Mouse (Mus musculus): Measurements from ENCODE around the gene Spag6l. TPM values are rescaled to one million over a fixed set of nuclear protein-coding genes. Genes with fewer than 3 reads are reported as not detected.

Gene Spag6l
- polyA plus RNA-seq, 1 experiment from 2014 or later = 0.25 TPM

- H3K9ac ChIP-seq = no peak overlapping the region
- H3K27ac ChIP-seq = no peak overlapping the region
- no peaks in the 10 kb centered on the region for H3K36me3 ChIP-seq
- ATAC-seq (replicated peaks; ENCODE audit: insufficient number of reproducible peaks, insufficient read depth, low FRiP score, low read depth) = no peak
- no peaks in the 10 kb centered on the region for H3K9me3 ChIP-seq (replicated peaks)
- H3K4me1 ChIP-seq (replicated peaks) = no peaks in the 10 kb centered on the region
- WGBS = 93% methylated on average over 1 of the region's 1 CpGs
- no peak overlapping the region for H3K4me3 ChIP-seq
- no peaks in the 10 kb centered on the region for H3K27me3 ChIP-seq
- H3K4me2 ChIP-seq = no peak overlapping the region
Observed at GRCm38 (mm10) chr16:16855541-16855940, 26.3 kb upstream of the Spag6l start.

GRCm38 (mm10) chr16:16854836-16855235 lies 25.6 kb upstream of the Spag6l start:
- Histone ChIP-seq H3K9ac (no peak overlapping the region), H3K4me3 (no peak overlapping the region), H3K36me3 (no peaks in the 10 kb centered on the region), H3K4me2 (no peak overlapping the region), H3K27ac (no peak overlapping the region), H3K27me3 (no peaks in the 10 kb centered on the region), H3K4me1 (replicated peaks) (no peaks in the 10 kb centered on the region), H3K9me3 (replicated peaks) (no peaks in the 10 kb centered on the region)
- 26% methylated on average over 6 of the region's 6 CpGs for WGBS
- ATAC-seq (replicated peaks; ENCODE audit: insufficient number of reproducible peaks, insufficient read depth, low FRiP score, low read depth) = no peak

GRCm38 (mm10) chr16:16852411-16852810 lies 23.2 kb upstream of the Spag6l start:
- 79% methylated on average over 3 of the region's 3 CpGs for WGBS

GRCm38 (mm10) chr16:16849196-16849595 lies 19.9 kb upstream of the Spag6l start:
- Histone ChIP-seq H3K4me3 (no peak overlapping the region), H3K27me3 (no peaks in the 10 kb centered on the region), H3K36me3 (no peaks in the 10 kb centered on the region), H3K27ac (no peak overlapping the region), H3K4me2 (no peak overlapping the region), H3K9me3 (replicated peaks) (no peaks in the 10 kb centered on the region), H3K4me1 (replicated peaks) (no peaks in the 10 kb centered on the region), H3K9ac (no peak overlapping the region)
- no peak for ATAC-seq (replicated peaks; ENCODE audit: insufficient number of reproducible peaks, insufficient read depth, low FRiP score, low read depth)

More at GRCm38 (mm10) chr16:16852411-16852810, 23.2 kb upstream of the Spag6l start:
- no peak overlapping the region for H3K4me3 ChIP-seq
- no peaks in the 10 kb centered on the region for H3K27me3 ChIP-seq
- H3K4me2 ChIP-seq = no peak overlapping the region
- no peaks in the 10 kb centered on the region for H3K4me1 ChIP-seq (replicated peaks)
- no peak overlapping the region for H3K27ac ChIP-seq
- no peaks in the 10 kb centered on the region for H3K9me3 ChIP-seq (replicated peaks)
- H3K36me3 ChIP-seq = no peaks in the 10 kb centered on the region
- no peak overlapping the region for H3K9ac ChIP-seq
- ATAC-seq (replicated peaks; ENCODE audit: insufficient number of reproducible peaks, insufficient read depth, low FRiP score, low read depth) = no peak

- Histone ChIP-seq H3K4me1 (replicated peaks) (peaks cover 8% of the 10 kb centered on the region; the same call in 1 of the 2 replicates), H3K9me3 (replicated peaks) (no peaks in the 10 kb centered on the region), H3K36me3 (no peaks in the 10 kb centered on the region), H3K9ac (no peak overlapping the region), H3K27me3 (no peaks in the 10 kb centered on the region), H3K4me2 (peak overlapping the region; percentile 92), H3K27ac (no peak overlapping the region), H3K4me3 (no peak overlapping the region)
- ATAC-seq (replicated peaks; ENCODE audit: insufficient number of reproducible peaks, insufficient read depth, low FRiP score, low read depth) = no peak
- WGBS = 82% methylated on average over 3 of the region's 3 CpGs
Observed at GRCm38 (mm10) chr16:16829671-16830070, 415 bp upstream of the Spag6l start.

GRCm38 (mm10) chr16:16826223-16826622 lies 3.0 kb downstream of the Spag6l start:
- Histone ChIP-seq H3K27ac (no peak overlapping the region), H3K9me3 (replicated peaks) (no peaks in the 10 kb centered on the region), H3K27me3 (no peaks in the 10 kb centered on the region), H3K9ac (no peak overlapping the region), H3K4me3 (no peak overlapping the region), H3K4me2 (no peak overlapping the region), H3K36me3 (no peaks in the 10 kb centered on the region), H3K4me1 (replicated peaks) (peaks cover 8% of the 10 kb centered on the region; the same call in 1 of the 2 replicates)
- 81% methylated on average over 2 of the region's 2 CpGs for WGBS
- ATAC-seq (replicated peaks; ENCODE audit: insufficient number of reproducible peaks, insufficient read depth, low FRiP score, low read depth) = no peak

- no peaks in the 10 kb centered on the region for H3K9me3 ChIP-seq (replicated peaks)
- WGBS = 46% methylated on average over 5 of the region's 5 CpGs
- no peak for ATAC-seq (replicated peaks; ENCODE audit: insufficient number of reproducible peaks, insufficient read depth, low FRiP score, low read depth)
Observed at GRCm38 (mm10) chr16:16825476-16825875, 3.8 kb downstream of the Spag6l start.

GRCm38 (mm10) chr16:16806325-16806724 lies 22.9 kb downstream of the Spag6l start:
- H3K9me3 ChIP-seq (replicated peaks) = no peaks in the 10 kb centered on the region
- H3K4me1 ChIP-seq (replicated peaks) = no peaks in the 10 kb centered on the region
- no peak for ATAC-seq (replicated peaks; ENCODE audit: insufficient number of reproducible peaks, insufficient read depth, low FRiP score, low read depth)
- no peaks in the 10 kb centered on the region for H3K27me3 ChIP-seq
- H3K36me3 ChIP-seq = no peaks in the 10 kb centered on the region
- H3K4me2 ChIP-seq = no peak overlapping the region
- 76% methylated on average over 2 of the region's 2 CpGs for WGBS
- H3K9ac ChIP-seq = no peak overlapping the region
- H3K27ac ChIP-seq = no peak overlapping the region
- no peak overlapping the region for H3K4me3 ChIP-seq

More at GRCm38 (mm10) chr16:16825476-16825875, 3.8 kb downstream of the Spag6l start:
- H3K4me1 ChIP-seq (replicated peaks) = peaks cover 8% of the 10 kb centered on the region; the same call in 1 of the 2 replicates
- H3K4me3 ChIP-seq = no peak overlapping the region
- no peaks in the 10 kb centered on the region for H3K27me3 ChIP-seq
- no peak overlapping the region for H3K9ac ChIP-seq
- H3K27ac ChIP-seq = no peak overlapping the region
- no peak overlapping the region for H3K4me2 ChIP-seq
- H3K36me3 ChIP-seq = no peaks in the 10 kb centered on the region

Other genes starting within 250 kb of the Spag6l start
- 9.0 and 10.3 TPM in 2 replicates for gene Fgd4, start 228.9 kb downstream of the Spag6l start, polyA plus RNA-seq (2015; fragmentation: Nextera tagmentation; extraction: Ambion mirVana)
- not detected in 2 replicates for gene Olfr19, start 153.1 kb downstream of the Spag6l start, polyA plus RNA-seq (2015; fragmentation: Nextera tagmentation; extraction: Ambion mirVana)
- 0.27 TPM in 1 of 2 replicates, not detected in the other for gene Igll1, start 34.5 kb upstream of the Spag6l start, polyA plus RNA-seq (2015; fragmentation: Nextera tagmentation; extraction: Ambion mirVana)
- gene Top3b, start 41.3 kb upstream of the Spag6l start, polyA plus RNA-seq (2015; fragmentation: Nextera tagmentation; extraction: Ambion mirVana) = 37.8 and 51.7 TPM in 2 replicates
- 1.1 and 1.4 TPM in 2 replicates for gene Vpreb1, start 41.4 kb upstream of the Spag6l start, polyA plus RNA-seq (2015; fragmentation: Nextera tagmentation; extraction: Ambion mirVana)
- 23.4 and 28.8 TPM in 2 replicates for gene Ppm1f, start 67.0 kb upstream of the Spag6l start, polyA plus RNA-seq (2015; fragmentation: Nextera tagmentation; extraction: Ambion mirVana)
- 119 and 121 TPM in 2 replicates for gene Mapk1, start 153.9 kb upstream of the Spag6l start, polyA plus RNA-seq (2015; fragmentation: Nextera tagmentation; extraction: Ambion mirVana)
- 9.9 and 12.9 TPM in 2 replicates for gene Ypel1, start 240.2 kb upstream of the Spag6l start, polyA plus RNA-seq (2015; fragmentation: Nextera tagmentation; extraction: Ambion mirVana)

Measured in heart, embryonic 15.5 days (tissue).